Mouse (Mus musculus) retina, embryonic 14.5 days (tissue): ENCODE results near the gene Hmcn2.

Experiments
- DNase-seq: peaks from one replicate; pipeline ENCODE4 v3.0.0-alpha.2; 2015; ENCODE audit warnings: low spot score

Gene Hmcn2

DNA sequence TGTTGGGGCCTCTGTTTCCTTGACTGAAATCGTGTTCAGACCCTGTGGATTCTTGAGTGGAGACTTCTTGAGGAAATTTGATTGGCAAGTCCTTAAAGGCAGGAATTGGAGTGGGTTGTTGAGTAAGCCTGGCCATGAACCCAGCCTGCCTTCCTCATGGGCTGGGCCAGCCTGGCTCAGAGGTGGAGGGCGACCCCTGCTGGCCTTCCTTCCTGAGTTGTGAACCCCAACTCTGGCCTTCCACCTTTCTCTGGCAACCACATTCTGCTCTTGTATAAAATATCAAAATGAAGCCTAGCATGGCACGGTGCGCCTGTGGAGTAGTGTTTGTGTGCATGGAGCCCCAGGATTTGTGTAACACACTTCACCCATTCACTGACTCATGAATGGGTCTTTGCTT lies 8.5 kb upstream of the Hmcn2 start:
- peak; percentile 68 for DNase-seq

DNA sequence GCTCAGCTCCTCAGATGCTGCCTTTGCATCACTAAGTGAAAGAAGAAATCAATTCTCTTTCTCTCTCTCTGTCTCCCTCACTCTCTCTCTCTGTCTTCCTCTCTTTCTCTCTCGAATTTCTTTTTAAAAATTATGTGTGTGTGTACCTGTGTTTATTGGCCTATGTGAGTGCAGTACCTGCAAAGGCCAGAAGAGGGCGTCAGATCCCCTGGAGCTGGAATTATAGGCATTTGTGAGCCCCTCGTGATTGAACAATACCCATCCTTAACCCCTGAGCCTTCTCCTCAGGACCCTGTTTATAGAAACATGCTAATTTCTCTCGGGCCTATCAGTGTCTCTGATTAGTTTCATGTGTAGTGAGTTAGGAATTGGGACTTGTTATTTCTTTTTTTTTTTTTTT lies 6.0 kb upstream of the Hmcn2 start:
- no peak for DNase-seq

DNA sequence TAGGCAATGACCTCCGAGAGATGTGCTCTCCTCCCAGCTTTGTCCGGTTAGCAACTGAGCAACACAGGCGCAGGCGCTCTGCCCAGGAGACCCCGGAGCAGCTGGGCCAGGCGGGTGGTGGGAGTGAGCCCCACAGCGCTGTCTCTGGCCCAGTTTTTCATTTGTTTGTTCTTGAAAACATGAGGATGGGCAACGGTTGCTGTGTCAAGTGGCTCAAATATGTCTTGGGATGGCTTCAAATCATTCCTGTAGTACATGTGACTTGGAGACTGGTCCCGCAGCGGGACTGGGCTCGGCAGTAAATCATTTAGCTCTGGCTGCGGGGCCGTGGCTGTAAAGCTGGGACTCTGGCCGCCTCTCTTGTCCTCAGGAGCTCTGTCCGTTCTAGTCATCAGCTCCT lies 4.7 kb upstream of the Hmcn2 start:
- DNase-seq = no peak

GRCm38 (mm10) chr2:31318162-31318561 lies 3.9 kb downstream of the Hmcn2 start:
- DNase-seq = no peak

- no peak for DNase-seq
Measured at GRCm38 (mm10) chr2:31319200-31319599, 5.0 kb downstream of the Hmcn2 start.

GRCm38 (mm10) chr2:31327186-31327585 lies 13.0 kb downstream of the Hmcn2 start:
- no peak for DNase-seq

- DNase-seq = no peak
Measured at GRCm38 (mm10) chr2:31337706-31338330, 23.6 kb downstream of the Hmcn2 start.

- DNase-seq = no peak
Measured at GRCm38 (mm10) chr2:31339826-31340225, 25.6 kb downstream of the Hmcn2 start.

GRCm38 (mm10) chr2:31341726-31342535 lies 27.7 kb downstream of the Hmcn2 start:
- DNase-seq = no peak

- DNase-seq = peak; percentile 68
Measured at GRCm38 (mm10) chr2:31346096-31346495, 31.9 kb downstream of the Hmcn2 start.

GRCm38 (mm10) chr2:31348373-31348772 lies 34.2 kb downstream of the Hmcn2 start:
- no peak for DNase-seq

GRCm38 (mm10) chr2:31348850-31349249 lies 34.6 kb downstream of the Hmcn2 start:
- no peak for DNase-seq

DNA sequence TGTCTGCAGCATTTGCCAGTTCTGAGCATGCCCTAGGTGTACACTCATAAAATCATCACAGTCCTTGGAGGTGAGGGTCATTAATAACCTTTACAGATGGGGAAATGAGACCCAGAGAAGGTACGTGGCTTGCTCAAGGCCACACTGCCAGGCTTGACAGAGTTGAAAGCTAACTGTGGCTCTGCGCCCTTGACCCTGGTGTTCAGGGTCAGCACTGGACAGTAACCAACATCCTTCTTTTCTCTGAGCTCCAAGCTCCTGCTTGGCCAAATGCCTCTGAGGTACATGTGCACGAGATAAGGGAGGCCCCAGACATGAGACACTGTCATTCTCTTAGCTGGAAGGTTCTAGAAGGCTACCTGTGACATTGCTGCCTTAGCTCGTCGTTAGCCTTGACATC lies 42.6 kb downstream of the Hmcn2 start:
- no peak for DNase-seq

DNA sequence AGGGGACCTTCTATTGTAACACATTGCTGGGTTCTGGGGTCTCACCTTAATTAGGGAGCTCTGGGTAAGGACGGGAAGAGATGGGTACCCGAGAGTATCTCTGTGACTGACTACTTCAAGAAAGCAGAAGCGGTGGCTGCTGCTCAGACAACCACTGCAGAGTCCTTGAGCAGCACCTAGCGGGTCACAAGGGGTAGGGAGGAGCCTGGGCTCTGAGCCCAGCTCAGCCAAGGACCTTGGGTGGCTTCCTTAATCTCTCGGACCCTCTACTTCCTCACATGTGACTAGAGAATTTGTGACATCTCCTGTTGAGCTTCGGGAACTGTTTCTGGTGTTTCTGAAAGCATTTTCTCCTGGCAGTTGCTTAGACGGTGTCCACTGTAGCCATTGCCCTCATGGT lies 45.1 kb downstream of the Hmcn2 start:
- no peak for DNase-seq

DNA sequence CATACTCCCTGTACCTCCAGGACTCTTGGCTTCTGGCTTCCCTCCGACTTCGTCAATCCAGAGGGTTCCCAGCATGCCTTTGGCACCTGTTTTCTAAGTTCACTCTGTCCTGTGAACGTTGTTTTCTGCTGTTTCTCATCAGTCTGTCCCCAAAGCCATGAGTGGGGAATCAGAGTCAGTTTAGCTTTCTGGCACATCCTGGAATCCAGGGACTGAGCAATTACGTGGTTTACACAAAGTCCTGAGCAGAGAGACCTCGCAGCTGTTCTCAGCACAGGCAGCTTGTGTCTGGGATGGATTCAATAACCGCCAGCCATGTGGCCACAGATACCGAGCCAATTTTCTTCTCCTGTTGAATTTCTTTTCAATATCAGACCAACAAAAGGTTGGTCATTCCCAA lies 53.0 kb downstream of the Hmcn2 start:
- no peak for DNase-seq

- DNase-seq = no peak
Measured at GRCm38 (mm10) chr2:31371396-31371795, 57.2 kb downstream of the Hmcn2 start.

DNA sequence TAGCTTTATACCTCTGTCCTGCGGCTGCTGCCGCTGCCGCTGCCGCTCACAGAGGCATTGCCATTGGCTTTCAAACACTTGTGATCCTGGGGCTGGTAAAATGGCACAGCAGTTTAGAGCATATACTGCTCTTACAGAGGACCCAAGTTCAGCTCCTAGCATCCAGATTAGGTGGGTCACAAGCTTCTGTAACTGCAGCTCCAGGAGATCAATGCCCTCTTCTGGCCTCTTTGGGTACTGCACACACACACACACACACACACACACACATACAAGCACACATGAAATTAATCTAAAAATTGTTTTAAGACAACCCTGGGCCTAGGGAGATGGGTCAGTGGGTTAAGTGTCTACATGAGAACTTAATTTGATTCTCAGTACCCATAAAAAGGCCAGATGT lies 58.0 kb downstream of the Hmcn2 start:
- DNase-seq = no peak

- DNase-seq = no peak
Measured at GRCm38 (mm10) chr2:31374415-31374814, 60.2 kb downstream of the Hmcn2 start.

- no peak for DNase-seq
Measured at GRCm38 (mm10) chr2:31376057-31376456, 61.8 kb downstream of the Hmcn2 start.

GRCm38 (mm10) chr2:31377481-31377880 lies 63.3 kb downstream of the Hmcn2 start:
- DNase-seq = no peak

- peak; percentile 83 for DNase-seq
Measured at GRCm38 (mm10) chr2:31381292-31381846, 67.2 kb downstream of the Hmcn2 start.

- peak; percentile 67 for DNase-seq
Measured at GRCm38 (mm10) chr2:31382952-31383351, 68.7 kb downstream of the Hmcn2 start.

- DNase-seq = no peak
Measured at GRCm38 (mm10) chr2:31416968-31417367, 102.8 kb downstream of the Hmcn2 start.
